Comparison of ENCODE assay signal across 8 mouse cellular contexts in genomic region chr11:93994531-93994930, GRCm38 (mm10). TPM values are rescaled to one million over a fixed set of nuclear protein-coding genes. Genes with fewer than 3 reads are reported as not detected.
A peak's percentile ranks its signal among the peaks of the same experiment; 100 is the strongest.
DNase-seq lines count a peak whose midpoint lies in the region; ATAC-seq lines count a peak whose summit lies in the region.

No protein-coding gene starts in this region.

- H3K9ac ChIP-seq in heart, embryonic 14.5 days (ENCODE audit: low read length), result peak overlapping the region; percentile 93

- peak overlapping the region; percentile 66 for H3K4me2 ChIP-seq in heart, embryonic 14.5 days (ENCODE audit: low read length)

- intact Hi-C loops in heart, postnatal 25 days (cut with DNase I), result loop anchor here (2.0 kb wide), 1 partner anchor 26 kb away; the partner anchor contains the start of genes Gm20390 and Nme1

- peak overlapping the region; percentile 97 for H3K27ac ChIP-seq in heart, embryonic 10.5 days
- H3K27ac ChIP-seq in heart, embryonic 14.5 days (replicated peaks in 1 of 2; ENCODE audit: control insufficient read depth in 1 of 2, insufficient read depth in 1 of 2, low read depth in 2 of 2, low read length in 2 of 2), result peak overlapping the region; percentile 100

- DNase-seq in heart, embryonic 10.5 days (ENCODE audit: low spot score), result no peak
- no peak for DNase-seq in heart, postnatal 25 days (ENCODE audit: low spot score)
- peak; percentile 4 for DNase-seq in T-cell, adult 2 months (ENCODE audit: low spot score)
- DNase-seq in lung, postnatal 10 days, result peak; percentile 4
- no peak for DNase-seq in frontal cortex, postnatal 14 days (ENCODE audit: low spot score in 2 of 2)
- DNase-seq in layer of hippocampus, postnatal 10 days (ENCODE audit: low spot score in 2 of 2), result no peak
- DNase-seq in cerebellum, postnatal 10 days, result no peak

- no peaks in the 10 kb centered on the region for H3K9me3 ChIP-seq in heart, embryonic 10.5 days
- no peaks in the 10 kb centered on the region for H3K9me3 ChIP-seq in heart, embryonic 14.5 days (ENCODE audit: control insufficient read depth, low read length)

- no peaks in the 10 kb centered on the region for H3K27me3 ChIP-seq in heart, embryonic 10.5 days (ENCODE audit: insufficient read depth, poor library complexity, severe bottlenecking)
- no peaks in the 10 kb centered on the region for H3K27me3 ChIP-seq in heart, embryonic 14.5 days (ENCODE audit: control insufficient read depth, insufficient read depth, low read length)

- 66% methylated on average over 5 of the region's 5 CpGs for WGBS in heart, embryonic 10.5 days
- WGBS in heart, embryonic 14.5 days, result 58% methylated on average over 5 of the region's 5 CpGs

- peaks cover 23% of the 10 kb centered on the region for H3K4me1 ChIP-seq in heart, embryonic 10.5 days
- peaks cover 12 to 13% of the 10 kb centered on the region in 2 experiments for H3K4me1 ChIP-seq in heart, embryonic 14.5 days (ENCODE audit: control insufficient read depth in 2 of 2, insufficient read depth in 2 of 2, low read length in 2 of 2)

- no peak for ATAC-seq in heart, embryonic 14.5 days (ENCODE audit: insufficient number of reproducible peaks, insufficient read depth, low FRiP score, low read depth)

- no peaks in the 10 kb centered on the region for H3K36me3 ChIP-seq in heart, embryonic 10.5 days
- no peaks in the 10 kb centered on the region for H3K36me3 ChIP-seq in heart, embryonic 14.5 days (ENCODE audit: control insufficient read depth, insufficient read depth, low read length)

- peak overlapping the region; percentile 97 for H3K4me3 ChIP-seq in heart, embryonic 10.5 days
- peak overlapping the region; percentile 91 to 97; a peak in 3 of 4 replicates for H3K4me3 ChIP-seq in heart, embryonic 14.5 days (ENCODE audit: control insufficient read depth in 1 of 2, insufficient read depth in 1 of 2, low read depth in 1 of 2, low read length in 2 of 2)

RNA-seq across cellular contexts. Expression of gene Spag9, which starts 1.4 kb away (rescaled TPM):
- 27.8 and 32.4 TPM in 2 replicates for polyA plus RNA-seq in heart, embryonic 10.5 days (2016; fragmentation: Nextera tagmentation; extraction: Ambion mirVana)
- 100 to 1,000 TPM; 132 to 139 TPM for total RNA-seq in heart, postnatal 25 days (2021)
- polyA plus RNA-seq in heart, embryonic 14.5 days (2014; fragmentation: Nextera tagmentation; extraction: Ambion mirVana), result 54.5 and 63.8 TPM in 2 replicates
- total RNA-seq in layer of hippocampus, postnatal 10 days (2021), result 100 to 1,000 TPM; 231 to 243 TPM

RNA-seq across cellular contexts. Expression of gene Nme1, which starts 26.2 kb away (rescaled TPM):
- polyA plus RNA-seq in heart, embryonic 10.5 days (2016; fragmentation: Nextera tagmentation; extraction: Ambion mirVana), result 188 and 263 TPM in 2 replicates
- total RNA-seq in heart, postnatal 25 days (2021), result 10 to 100 TPM; 12.9 to 15.5 TPM
- 93.3 and 94.9 TPM in 2 replicates for polyA plus RNA-seq in heart, embryonic 14.5 days (2014; fragmentation: Nextera tagmentation; extraction: Ambion mirVana)
- total RNA-seq in layer of hippocampus, postnatal 10 days (2021), result 100 to 1,000 TPM in 1 of 2 experiments, 10 to 100 TPM in 1; 97.6 to 113 TPM

RNA-seq across cellular contexts. Expression of gene Gm20390, which starts 26.4 kb away (rescaled TPM):
- polyA plus RNA-seq in heart, embryonic 10.5 days (2016; fragmentation: Nextera tagmentation; extraction: Ambion mirVana), result 432 and 461 TPM in 2 replicates
- 10 to 100 TPM; 15.9 to 21.2 TPM for total RNA-seq in heart, postnatal 25 days (2021)
- 237 and 241 TPM in 2 replicates for polyA plus RNA-seq in heart, embryonic 14.5 days (2014; fragmentation: Nextera tagmentation; extraction: Ambion mirVana)
- total RNA-seq in layer of hippocampus, postnatal 10 days (2021), result 100 to 1,000 TPM; 160 to 220 TPM

RNA-seq across cellular contexts. Expression of gene Nme2, which starts 38.5 kb away (rescaled TPM):
- 176 and 218 TPM in 2 replicates for polyA plus RNA-seq in heart, embryonic 10.5 days (2016; fragmentation: Nextera tagmentation; extraction: Ambion mirVana)
- total RNA-seq in heart, postnatal 25 days (2021), result 1,000 to 10,000 TPM; 1,044 to 1,063 TPM
- polyA plus RNA-seq in heart, embryonic 14.5 days (2014; fragmentation: Nextera tagmentation; extraction: Ambion mirVana), result 396 and 422 TPM in 2 replicates
- 100 to 1,000 TPM; 166 to 194 TPM for total RNA-seq in layer of hippocampus, postnatal 10 days (2021)

Comparison
In these comparisons a context has a peak if more than half of its experiments do, and no peak if none do; other contexts are left out.
1. DNase-seq: peak in T-cell, adult 2 months (single experiment) and lung, postnatal 10 days (single experiment); none in heart, embryonic 10.5 days (single experiment), heart, postnatal 25 days (single experiment), frontal cortex, postnatal 14 days (0 of 2), layer of hippocampus, postnatal 10 days (0 of 2) and cerebellum, postnatal 10 days (0 of 2).
2. RNA of gene Nme1, which starts 26.2 kb away (total RNA-seq): 97.6 to 113 TPM in layer of hippocampus, postnatal 10 days; 12.9 to 15.5 TPM in heart, postnatal 25 days; every median in the first group is over 4 times any median in the second.
3. RNA of gene Gm20390, which starts 26.4 kb away (total RNA-seq): 160 to 220 TPM in layer of hippocampus, postnatal 10 days; 15.9 to 21.2 TPM in heart, postnatal 25 days; every median in the first group is over 4 times any median in the second.